Mouse (Mus musculus) telencephalon, adult 2 months (tissue): ENCODE measurements around the gene 4930412O13Rik.

Experiments
- DNase-seq: peaks from one replicate; pipeline ENCODE4 v3.0.0-alpha.2; 2011; ENCODE audit warnings: low read depth, low spot score

Gene 4930412O13Rik

GRCm38 (mm10) chr2:9881051-9881591 is at the start of gene 4930412O13Rik:
4930412O13Rik (plus strand) TSS chr2:9881252.
- no peak for DNase-seq

- DNase-seq = no peak
Measured at GRCm38 (mm10) chr2:9833712-9834111, 47.3 kb upstream of the 4930412O13Rik start.

GRCm38 (mm10) chr2:9835195-9835594 is 45.9 kb upstream of the 4930412O13Rik start:
- no peak for DNase-seq

GRCm38 (mm10) chr2:9852851-9853576 is 28.0 kb upstream of the 4930412O13Rik start:
- DNase-seq = no peak

GRCm38 (mm10) chr2:9855861-9856260 is 25.2 kb upstream of the 4930412O13Rik start:
- DNase-seq = no peak

- no peak for DNase-seq
Measured at GRCm38 (mm10) chr2:9860698-9861097, 20.4 kb upstream of the 4930412O13Rik start.

GRCm38 (mm10) chr2:9867092-9867825 is 13.8 kb upstream of the 4930412O13Rik start:
- no peak for DNase-seq

- no peak for DNase-seq
Measured at GRCm38 (mm10) chr2:9871141-9871716, 9.8 kb upstream of the 4930412O13Rik start.

- no peak for DNase-seq
Measured at GRCm38 (mm10) chr2:9871798-9872197, 9.3 kb upstream of the 4930412O13Rik start.

- no peak for DNase-seq
Measured at GRCm38 (mm10) chr2:9872682-9873081, 8.4 kb upstream of the 4930412O13Rik start.

GRCm38 (mm10) chr2:9873757-9874156 is 7.3 kb upstream of the 4930412O13Rik start:
- DNase-seq = no peak

- DNase-seq = no peak
Measured at GRCm38 (mm10) chr2:9874467-9875219, 6.4 kb upstream of the 4930412O13Rik start.

GRCm38 (mm10) chr2:9875220-9875619 is 5.8 kb upstream of the 4930412O13Rik start:
- DNase-seq = no peak

GRCm38 (mm10) chr2:9875676-9876357 is 5.2 kb upstream of the 4930412O13Rik start:
- DNase-seq = no peak

- DNase-seq = no peak
Measured at GRCm38 (mm10) chr2:9876621-9877325, 4.3 kb upstream of the 4930412O13Rik start.

- DNase-seq = no peak
Measured at GRCm38 (mm10) chr2:9877326-9877690, 3.7 kb upstream of the 4930412O13Rik start.

- no peak for DNase-seq
Measured at GRCm38 (mm10) chr2:9877966-9878563, 3.0 kb upstream of the 4930412O13Rik start.

GRCm38 (mm10) chr2:9878564-9879081 is 2.4 kb upstream of the 4930412O13Rik start:
- no peak for DNase-seq

- DNase-seq = no peak
Measured at GRCm38 (mm10) chr2:9879092-9879491, 2.0 kb upstream of the 4930412O13Rik start.

GRCm38 (mm10) chr2:9879493-9879892 is 1.6 kb upstream of the 4930412O13Rik start:
- no peak for DNase-seq
